Mouse (Mus musculus): Measurements from ENCODE around the gene Th. TPM values are rescaled to one million over a fixed set of nuclear protein-coding genes. Genes with fewer than 3 reads are reported as not detected.

The Th gene
- polyA plus RNA-seq, 1 experiment from 2014 or later: 3.3 TPM

GRCm38 (mm10) chr7:142935708-142936107 is 4.8 kb upstream of the Th start:
- peaks cover 6% of the 10 kb centered on the region; the same call in 1 of the 2 replicates for H3K4me1 ChIP-seq (ENCODE audit: control insufficient read depth, insufficient read depth, low read length)
- no peak overlapping the region for H3K9ac ChIP-seq (ENCODE audit: low read depth, low read length)
- no peaks in the 10 kb centered on the region for H3K27me3 ChIP-seq (replicated peaks; ENCODE audit: control insufficient read depth, insufficient read depth, low read length)
- no peaks in the 10 kb centered on the region for H3K36me3 ChIP-seq (ENCODE audit: control insufficient read depth, insufficient read depth, low read length)
- WGBS: 81% methylated on average over 14 of the region's 14 CpGs
- no peaks in the 10 kb centered on the region for H3K9me3 ChIP-seq (ENCODE audit: control insufficient read depth, low read length)
- H3K4me3 ChIP-seq (ENCODE audit: low read length): no peak overlapping the region
- H3K4me2 ChIP-seq (ENCODE audit: low read depth, low read length): no peak overlapping the region
- no peak overlapping the region for H3K27ac ChIP-seq (ENCODE audit: low read length)
- no peak for ATAC-seq

- ATAC-seq: peak; percentile 89
- H3K36me3 ChIP-seq (ENCODE audit: control insufficient read depth, insufficient read depth, low read length): no peaks in the 10 kb centered on the region
- no peak overlapping the region for H3K4me2 ChIP-seq (ENCODE audit: low read depth, low read length)
- H3K9ac ChIP-seq (ENCODE audit: low read depth, low read length): no peak overlapping the region
- peak overlapping the region; percentile 62 for H3K27ac ChIP-seq (ENCODE audit: low read length)
- no peak overlapping the region for H3K4me3 ChIP-seq (ENCODE audit: low read length)
- peaks cover 6% of the 10 kb centered on the region; the same call in 1 of the 2 replicates for H3K4me1 ChIP-seq (ENCODE audit: control insufficient read depth, insufficient read depth, low read length)
- 49% methylated on average over 3 of the region's 3 CpGs for WGBS
- no peaks in the 10 kb centered on the region for H3K27me3 ChIP-seq (replicated peaks; ENCODE audit: control insufficient read depth, insufficient read depth, low read length)
- no peaks in the 10 kb centered on the region for H3K9me3 ChIP-seq (ENCODE audit: control insufficient read depth, low read length)
These were observed 1.5 kb upstream of the Th start for GRCm38 (mm10) chr7:142932469-142932868.

GRCm38 (mm10) chr7:142929516-142929915 is 1.4 kb downstream of the Th start:
- H3K4me1 ChIP-seq (ENCODE audit: control insufficient read depth, insufficient read depth, low read length): peaks cover 6% of the 10 kb centered on the region; the same call in 1 of the 2 replicates
- 87% methylated on average over 2 of the region's 2 CpGs for WGBS
- H3K36me3 ChIP-seq (ENCODE audit: control insufficient read depth, insufficient read depth, low read length): no peaks in the 10 kb centered on the region
- ATAC-seq: no peak
- H3K4me3 ChIP-seq (ENCODE audit: low read length): no peak overlapping the region
- H3K27ac ChIP-seq (ENCODE audit: low read length): no peak overlapping the region
- H3K27me3 ChIP-seq (replicated peaks; ENCODE audit: control insufficient read depth, insufficient read depth, low read length): no peaks in the 10 kb centered on the region
- H3K4me2 ChIP-seq (ENCODE audit: low read depth, low read length): no peak overlapping the region
- H3K9ac ChIP-seq (ENCODE audit: low read depth, low read length): no peak overlapping the region
- no peaks in the 10 kb centered on the region for H3K9me3 ChIP-seq (ENCODE audit: control insufficient read depth, low read length)

- Histone ChIP-seq H3K4me3 (ENCODE audit: low read length) (no peak overlapping the region), H3K9me3 (ENCODE audit: control insufficient read depth, low read length) (no peaks in the 10 kb centered on the region), H3K27ac (ENCODE audit: low read length) (no peak overlapping the region), H3K9ac (ENCODE audit: low read depth, low read length) (no peak overlapping the region), H3K27me3 (replicated peaks; ENCODE audit: control insufficient read depth, insufficient read depth, low read length) (no peaks in the 10 kb centered on the region), H3K36me3 (ENCODE audit: control insufficient read depth, insufficient read depth, low read length) (no peaks in the 10 kb centered on the region), H3K4me1 (ENCODE audit: control insufficient read depth, insufficient read depth, low read length) (peaks cover 4% of the 10 kb centered on the region; the same call in 1 of the 2 replicates), H3K4me2 (ENCODE audit: low read depth, low read length) (no peak overlapping the region)
- WGBS: 69% methylated on average over 8 of the region's 8 CpGs
- peak; percentile 39 for ATAC-seq
These were observed 3.6 kb downstream of the Th start for GRCm38 (mm10) chr7:142927293-142927692.

- peak; percentile 65 for ATAC-seq
- 33% methylated on average over 8 of the region's 8 CpGs for WGBS
These were observed 12.0 kb downstream of the Th start for GRCm38 (mm10) chr7:142918641-142919628.

GRCm38 (mm10) chr7:142917659-142918058 is 13.3 kb downstream of the Th start:
- Histone ChIP-seq H3K4me3 (ENCODE audit: low read length) (no peak overlapping the region), H3K9ac (ENCODE audit: low read depth, low read length) (no peak overlapping the region), H3K27me3 (replicated peaks; ENCODE audit: control insufficient read depth, insufficient read depth, low read length) (no peaks in the 10 kb centered on the region), H3K36me3 (ENCODE audit: control insufficient read depth, insufficient read depth, low read length) (no peaks in the 10 kb centered on the region), H3K4me1 (ENCODE audit: control insufficient read depth, insufficient read depth, low read length) (no peaks in the 10 kb centered on the region), H3K9me3 (ENCODE audit: control insufficient read depth, low read length) (no peaks in the 10 kb centered on the region), H3K27ac (ENCODE audit: low read length) (no peak overlapping the region), H3K4me2 (ENCODE audit: low read depth, low read length) (no peak overlapping the region)
- no peak for ATAC-seq
- 77% methylated on average over 5 of the region's 5 CpGs for WGBS

More at GRCm38 (mm10) chr7:142918641-142919628, 12.0 kb downstream of the Th start:
- no peak overlapping the region for H3K4me2 ChIP-seq (ENCODE audit: low read depth, low read length)
- no peaks in the 10 kb centered on the region for H3K27me3 ChIP-seq (replicated peaks; ENCODE audit: control insufficient read depth, insufficient read depth, low read length)
- no peak overlapping the region for H3K9ac ChIP-seq (ENCODE audit: low read depth, low read length)
- H3K9me3 ChIP-seq (ENCODE audit: control insufficient read depth, low read length): no peaks in the 10 kb centered on the region
- H3K4me3 ChIP-seq (ENCODE audit: low read length): no peak overlapping the region
- no peak overlapping the region for H3K27ac ChIP-seq (ENCODE audit: low read length)
- H3K36me3 ChIP-seq (ENCODE audit: control insufficient read depth, insufficient read depth, low read length): no peaks in the 10 kb centered on the region
- H3K4me1 ChIP-seq (ENCODE audit: control insufficient read depth, insufficient read depth, low read length): no peaks in the 10 kb centered on the region

GRCm38 (mm10) chr7:142916178-142916577 is 14.8 kb downstream of the Th start:
- Histone ChIP-seq H3K27me3 (replicated peaks; ENCODE audit: control insufficient read depth, insufficient read depth, low read length) (no peaks in the 10 kb centered on the region), H3K36me3 (ENCODE audit: control insufficient read depth, insufficient read depth, low read length) (no peaks in the 10 kb centered on the region), H3K4me2 (ENCODE audit: low read depth, low read length) (no peak overlapping the region), H3K4me1 (ENCODE audit: control insufficient read depth, insufficient read depth, low read length) (no peaks in the 10 kb centered on the region), H3K4me3 (ENCODE audit: low read length) (no peak overlapping the region), H3K27ac (ENCODE audit: low read length) (no peak overlapping the region), H3K9ac (ENCODE audit: low read depth, low read length) (no peak overlapping the region), H3K9me3 (ENCODE audit: control insufficient read depth, low read length) (no peaks in the 10 kb centered on the region)
- 45% methylated on average over 8 of the region's 8 CpGs for WGBS
- no peak for ATAC-seq

- Histone ChIP-seq H3K36me3 (ENCODE audit: control insufficient read depth, insufficient read depth, low read length) (no peaks in the 10 kb centered on the region), H3K27me3 (replicated peaks; ENCODE audit: control insufficient read depth, insufficient read depth, low read length) (no peaks in the 10 kb centered on the region), H3K4me2 (ENCODE audit: low read depth, low read length) (no peak overlapping the region), H3K4me3 (ENCODE audit: low read length) (no peak overlapping the region), H3K4me1 (ENCODE audit: control insufficient read depth, insufficient read depth, low read length) (no peaks in the 10 kb centered on the region), H3K27ac (ENCODE audit: low read length) (no peak overlapping the region), H3K9ac (ENCODE audit: low read depth, low read length) (no peak overlapping the region), H3K9me3 (ENCODE audit: control insufficient read depth, low read length) (no peaks in the 10 kb centered on the region)
- WGBS: 81% methylated on average over 2 of the region's 2 CpGs
- ATAC-seq: no peak
These were observed 19.2 kb downstream of the Th start for GRCm38 (mm10) chr7:142911682-142912081.

- no peak overlapping the region for H3K9ac ChIP-seq (ENCODE audit: low read depth, low read length)
- 72% methylated on average over 2 of the region's 2 CpGs for WGBS
- no peak overlapping the region for H3K4me2 ChIP-seq (ENCODE audit: low read depth, low read length)
- no peaks in the 10 kb centered on the region for H3K4me1 ChIP-seq (ENCODE audit: control insufficient read depth, insufficient read depth, low read length)
- no peak overlapping the region for H3K27ac ChIP-seq (ENCODE audit: low read length)
- no peaks in the 10 kb centered on the region for H3K9me3 ChIP-seq (ENCODE audit: control insufficient read depth, low read length)
- H3K27me3 ChIP-seq (replicated peaks; ENCODE audit: control insufficient read depth, insufficient read depth, low read length): no peaks in the 10 kb centered on the region
- no peaks in the 10 kb centered on the region for H3K36me3 ChIP-seq (ENCODE audit: control insufficient read depth, insufficient read depth, low read length)
- ATAC-seq: no peak
- no peak overlapping the region for H3K4me3 ChIP-seq (ENCODE audit: low read length)
These were observed 20.8 kb downstream of the Th start for GRCm38 (mm10) chr7:142910104-142910503.
